In the genomic region with DNA sequence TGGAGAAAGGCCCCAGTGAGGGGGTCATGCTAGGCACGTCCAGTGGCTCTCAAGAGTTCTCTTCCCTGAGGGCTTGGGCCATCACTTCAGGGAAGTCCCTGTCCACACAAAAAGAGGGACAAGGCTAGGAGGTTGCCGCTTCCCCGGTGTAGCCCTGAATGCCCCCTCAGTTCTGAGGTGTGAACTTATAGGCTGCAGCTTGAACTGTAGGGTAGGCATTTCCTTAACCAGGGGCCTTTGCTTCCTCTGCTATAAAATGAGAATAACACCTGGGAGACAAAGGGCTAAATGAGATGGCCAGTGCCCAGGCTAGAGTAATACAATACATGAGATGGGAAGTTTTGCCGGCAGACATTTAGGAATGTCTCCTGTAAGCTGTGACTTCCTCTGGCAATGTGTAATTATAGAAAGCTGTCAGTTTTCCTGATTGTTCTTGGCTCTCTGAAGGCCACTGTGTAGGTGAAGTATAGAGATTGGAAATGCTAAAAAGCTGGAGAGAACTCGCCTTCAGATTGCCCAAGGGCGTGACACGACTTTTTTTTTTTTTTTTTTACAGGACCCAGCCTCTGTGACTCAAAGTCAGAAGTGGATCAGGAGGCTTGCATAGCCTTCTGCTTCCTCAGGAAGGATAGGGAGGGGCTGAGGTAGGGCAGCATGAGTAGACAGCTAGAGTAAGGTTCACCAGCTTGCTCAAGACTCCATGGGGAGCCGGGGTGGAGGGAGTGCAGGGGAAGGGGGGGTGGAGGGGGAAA, we compare ENCODE assay signal across 8 mouse cellular contexts. TPM values are rescaled to one million over a fixed set of nuclear protein-coding genes. Genes with fewer than 3 reads are reported as not detected.
DNase-seq lines count a peak whose midpoint lies in the region; ATAC-seq lines count a peak whose summit lies in the region.

No protein-coding gene starts in this region.

- no peaks in the 10 kb centered on the region for H3K4me1 ChIP-seq in kidney, embryonic 14.5 days (ENCODE audit: control insufficient read depth, insufficient read depth, low read length)

- ATAC-seq in common myeloid progenitor, adult 5-6 weeks (replicated peaks; ENCODE audit: low read depth, poor library complexity, severe bottlenecking), result peak; percentile 99
- 0 out of 2 replicates have a peak, but pooled peaks have one; percentile 51 for ATAC-seq in kidney, embryonic 14.5 days (ENCODE audit: low FRiP score, low TSS enrichment)

- no peak overlapping the region for H3K4me3 ChIP-seq in kidney, embryonic 14.5 days (ENCODE audit: low read length)

- H3K9ac ChIP-seq in kidney, embryonic 14.5 days (ENCODE audit: low read depth, low read length), result no peak overlapping the region; the same call in 1 of the 2 replicates

- no peaks in the 10 kb centered on the region for H3K36me3 ChIP-seq in kidney, embryonic 14.5 days (ENCODE audit: control insufficient read depth, insufficient read depth, low read length)

- WGBS in kidney, embryonic 14.5 days, result 63% methylated on average over 8 of the region's 8 CpGs

- H3K4me2 ChIP-seq in kidney, embryonic 14.5 days (replicated peaks; ENCODE audit: low read depth, low read length), result no peak overlapping the region

- peak overlapping the region; percentile 67 for H3K27ac ChIP-seq in kidney, embryonic 14.5 days (ENCODE audit: low read depth, low read length)

- H3K9me3 ChIP-seq in kidney, embryonic 14.5 days (ENCODE audit: control insufficient read depth, low read length), result no peaks in the 10 kb centered on the region

- H3K27me3 ChIP-seq in kidney, embryonic 14.5 days (ENCODE audit: control insufficient read depth, insufficient read depth, low read length), result no peaks in the 10 kb centered on the region

- DNase-seq in adrenal gland, postnatal 36 days, result peak; percentile 9 to 35
- DNase-seq in adrenal gland, postnatal 25 days, result no peak
- peak; percentile 73 for DNase-seq in lung, postnatal 36 days
- DNase-seq in c-Kit-positive CD71-positive TER-119-positive erythroid progenitor cells, embryonic 14.5 days (ENCODE audit: low spot score), result no peak
- DNase-seq in gastrocnemius, adult 18-20 months (ENCODE audit: low spot score), result no peak
- no peak for DNase-seq in urinary bladder, adult 2 months (ENCODE audit: low spot score)

RNA-seq across cellular contexts. Expression of gene Tbc1d2, which starts 6.9 kb away (rescaled TPM):
- 1 to 10 TPM; 2.4 to 2.7 TPM for total RNA-seq in adrenal gland, postnatal 36 days (2021)
- 2.1 and 2.9 TPM in 2 replicates for total RNA-seq in adrenal gland, postnatal 25 days (2021)
- total RNA-seq in common myeloid progenitor, adult 5-6 weeks (2017), result 4.1 and 5.3 TPM in 2 replicates
- polyA plus RNA-seq in kidney, embryonic 14.5 days (2014; fragmentation: Nextera tagmentation; extraction: Ambion mirVana), result 2.1 and 2.6 TPM in 2 replicates
- total RNA-seq in gastrocnemius, adult 18-20 months (2021), result under 1 TPM; 0.39 to 0.83 TPM
- polyA plus RNA-seq in urinary bladder, adult 2 months (2012; rRNA removed), result 18.6 and 24.0 TPM in 2 replicates

RNA-seq across cellular contexts. Expression of gene Coro2a, which starts 41.1 kb away (rescaled TPM):
- 1 to 10 TPM; 2.5 to 3.1 TPM for total RNA-seq in adrenal gland, postnatal 36 days (2021)
- 2.4 and 3.5 TPM in 2 replicates for total RNA-seq in adrenal gland, postnatal 25 days (2021)
- total RNA-seq in common myeloid progenitor, adult 5-6 weeks (2017), result 47.3 and 61.3 TPM in 2 replicates
- 3.2 and 6.8 TPM in 2 replicates for polyA plus RNA-seq in kidney, embryonic 14.5 days (2014; fragmentation: Nextera tagmentation; extraction: Ambion mirVana)
- under 1 TPM; 0.11 to 0.26 TPM for total RNA-seq in gastrocnemius, adult 18-20 months (2021)
- polyA plus RNA-seq in urinary bladder, adult 2 months (2012; rRNA removed), result 6.4 and 7.0 TPM in 2 replicates

Comparison
In these comparisons a context has a peak if more than half of its experiments do, and no peak if none do; other contexts are left out.
1. DNase-seq: peak in adrenal gland, postnatal 36 days (2 of 2) and lung, postnatal 36 days (single experiment); none in adrenal gland, postnatal 25 days (single experiment), c-Kit-positive CD71-positive TER-119-positive erythroid progenitor cells, embryonic 14.5 days (single experiment), gastrocnemius, adult 18-20 months (single experiment) and urinary bladder, adult 2 months (single experiment).
2. RNA of gene Coro2a, which starts 41.1 kb away (total RNA-seq): 47.3 to 61.3 TPM in common myeloid progenitor, adult 5-6 weeks; 2.5 to 3.1 TPM in adrenal gland, postnatal 36 days, 2.4 to 3.5 TPM in adrenal gland, postnatal 25 days and 0.11 to 0.26 TPM in gastrocnemius, adult 18-20 months; every median in the first group is over 10 times any median in the second.